Mouse (Mus musculus): Measurements from ENCODE around the gene Ppa1. TPM values are rescaled to one million over a fixed set of nuclear protein-coding genes. Genes with fewer than 3 reads are reported as not detected.
"Not testable (repeated sequence)": the region's sequence is repeated elsewhere in the genome, so short reads cannot be mapped to it uniquely, and the experiment has no call there.

The Ppa1 gene
- total RNA-seq (2015; ENCODE audit: low replicate concordance): 14.4 and 18.1 TPM in 2 replicates
- 19.2 and 22.2 TPM in 2 replicates for total RNA-seq (2017; ENCODE audit: low replicate concordance)

- ATAC-seq (replicated peaks; ENCODE audit: low FRiP score, poor library complexity, severe bottlenecking): peak; percentile 86
Observed at GRCm38 (mm10) chr10:61647790-61648736, at the start of gene Ppa1. Gene Ppa1 (plus strand): TSS chr10:61648552.

- ATAC-seq (replicated peaks; ENCODE audit: low FRiP score, poor library complexity, severe bottlenecking): no peak
Observed at GRCm38 (mm10) chr10:61599556-61600114, 48.7 kb upstream of the Ppa1 start.

- peak; percentile 81 for ATAC-seq (replicated peaks; ENCODE audit: low FRiP score, poor library complexity, severe bottlenecking)
Observed at GRCm38 (mm10) chr10:61602283-61603033, 45.9 kb upstream of the Ppa1 start.

GRCm38 (mm10) chr10:61604376-61605065 is 43.8 kb upstream of the Ppa1 start:
- no peak for ATAC-seq (replicated peaks; ENCODE audit: low FRiP score, poor library complexity, severe bottlenecking)

GRCm38 (mm10) chr10:61605381-61605780 is 43.0 kb upstream of the Ppa1 start:
- ATAC-seq (replicated peaks; ENCODE audit: low FRiP score, poor library complexity, severe bottlenecking): not testable (repeated sequence)

GRCm38 (mm10) chr10:61605851-61606250 is 42.5 kb upstream of the Ppa1 start:
- ATAC-seq (replicated peaks; ENCODE audit: low FRiP score, poor library complexity, severe bottlenecking): peak; percentile 53; the same call in 1 of the 2 replicates

- no peak for ATAC-seq (replicated peaks; ENCODE audit: low FRiP score, poor library complexity, severe bottlenecking)
Observed at GRCm38 (mm10) chr10:61608233-61608632, 40.1 kb upstream of the Ppa1 start.

GRCm38 (mm10) chr10:61610650-61611235 is 37.6 kb upstream of the Ppa1 start:
- ATAC-seq (replicated peaks; ENCODE audit: low FRiP score, poor library complexity, severe bottlenecking): no peak

GRCm38 (mm10) chr10:61614311-61614710 is 34.0 kb upstream of the Ppa1 start:
- no peak for ATAC-seq (replicated peaks; ENCODE audit: low FRiP score, poor library complexity, severe bottlenecking)

GRCm38 (mm10) chr10:61618528-61618927 is 29.8 kb upstream of the Ppa1 start:
- ATAC-seq (replicated peaks; ENCODE audit: low FRiP score, poor library complexity, severe bottlenecking): no peak

- ATAC-seq (replicated peaks; ENCODE audit: low FRiP score, poor library complexity, severe bottlenecking): no peak
Observed at GRCm38 (mm10) chr10:61621681-61622080, 26.7 kb upstream of the Ppa1 start.

GRCm38 (mm10) chr10:61623874-61624273 is 24.5 kb upstream of the Ppa1 start:
- ATAC-seq (replicated peaks; ENCODE audit: low FRiP score, poor library complexity, severe bottlenecking): not testable (repeated sequence)

GRCm38 (mm10) chr10:61624771-61625170 is 23.6 kb upstream of the Ppa1 start:
- ATAC-seq (replicated peaks; ENCODE audit: low FRiP score, poor library complexity, severe bottlenecking): no peak

- no peak for ATAC-seq (replicated peaks; ENCODE audit: low FRiP score, poor library complexity, severe bottlenecking)
Observed at GRCm38 (mm10) chr10:61625381-61626257, 22.7 kb upstream of the Ppa1 start.

- ATAC-seq (replicated peaks; ENCODE audit: low FRiP score, poor library complexity, severe bottlenecking): no peak
Observed at GRCm38 (mm10) chr10:61626551-61626950, 21.8 kb upstream of the Ppa1 start.

GRCm38 (mm10) chr10:61627195-61627937 is 21.0 kb upstream of the Ppa1 start:
- no peak for ATAC-seq (replicated peaks; ENCODE audit: low FRiP score, poor library complexity, severe bottlenecking)

GRCm38 (mm10) chr10:61627938-61628250 is 20.5 kb upstream of the Ppa1 start:
- ATAC-seq (replicated peaks; ENCODE audit: low FRiP score, poor library complexity, severe bottlenecking): no peak

GRCm38 (mm10) chr10:61632445-61632844 is 15.9 kb upstream of the Ppa1 start:
- ATAC-seq (replicated peaks; ENCODE audit: low FRiP score, poor library complexity, severe bottlenecking): no peak

Measured in erythroblast, adult 5-6 weeks (primary cell).